Mouse (Mus musculus) kidney, embryonic 16.5 days (tissue): ENCODE results near the gene Orai2. TPM values are rescaled to one million over a fixed set of nuclear protein-coding genes. Genes with fewer than 3 reads are reported as not detected.

Experiments
- ATAC-seq: fragments of 200-750 bp; cut with Nextera tagmentation; 2 replicates; pipeline ENCODE4 v1.8.0; 2017; ENCODE audit warnings: moderate TSS enrichment; ENCODE audit not compliant: low FRiP score, low TSS enrichment
- H3K27ac ChIP-seq: fragments of 300-500 bp; sonication (generic); 2 replicates; pipeline ENCODE4 v1.5.1; 2014; ENCODE audit warnings: low read length
- H3K27me3 ChIP-seq: fragments of 300-500 bp; sonication (generic); 2 replicates; pipeline ENCODE4 v1.6.1; 2014; ENCODE audit warnings: low read length, control low read depth, mixed read lengths; ENCODE audit not compliant: insufficient read depth
- H3K36me3 ChIP-seq: fragments of 300-500 bp; sonication (generic); 2 replicates; pipeline ENCODE4 v1.6.1; 2014; ENCODE audit warnings: low read length, control low read depth, mixed read lengths; ENCODE audit not compliant: insufficient read depth
- H3K4me1 ChIP-seq: fragments of 300-500 bp; sonication (generic); 2 replicates; pipeline ENCODE4 v1.6.1; 2014; ENCODE audit warnings: low read length, control low read depth, mixed read lengths; ENCODE audit not compliant: insufficient read depth
- H3K4me2 ChIP-seq: fragments of 300-500 bp; sonication (generic); replicated peaks from 2 replicates; pipeline ENCODE4 v1.6.1; 2014; ENCODE audit warnings: low read depth, low read length
- H3K4me3 ChIP-seq: fragments of 300-500 bp; sonication (generic); 2 replicates; pipeline ENCODE4 v1.5.1; 2014; ENCODE audit warnings: mild to moderate bottlenecking, low read length
- H3K9ac ChIP-seq: fragments of 300-500 bp; sonication (generic); replicated peaks from 2 replicates; pipeline ENCODE4 v1.6.1; 2014; ENCODE audit warnings: low read length
- H3K9me3 ChIP-seq: fragments of 300-500 bp; sonication (generic); 2 replicates; pipeline ENCODE4 v1.6.1; 2016; ENCODE audit warnings: low read length, control low read depth
- WGBS: fragments of 180-500 bp; shearing (Covaris S2); extraction: QIAGEN DNeasy Blood & Tissue Kit; methylation state at CpG from one replicate; pipeline ENCODE4 v1.1.7; 2014; 5-methylcytosine and 5-hydroxymethylcytosine counted together
- polyA plus RNA-seq: library from polyadenylated mRNA; unstranded; fragments of >200 nt; fragmentation: Nextera tagmentation; extraction: Ambion mirVana; gene quantifications from 2 replicates; pipeline ENCODE4 v1.2.1, GENCODE M21; 2015

The Orai2 gene
- polyA plus RNA-seq, 1 experiment from 2014 or later, result 6.1 TPM

GRCm38 (mm10) chr5:136210549-136210948, 40.0 kb upstream of the Orai2 start:
- H3K9ac ChIP-seq, result no peak overlapping the region
- no peaks in the 10 kb centered on the region for H3K4me1 ChIP-seq
- H3K4me2 ChIP-seq, result no peak overlapping the region
- no peak overlapping the region for H3K4me3 ChIP-seq
- no peak for ATAC-seq
- no peak overlapping the region for H3K27ac ChIP-seq
- no peaks in the 10 kb centered on the region for H3K9me3 ChIP-seq
- no peaks in the 10 kb centered on the region for H3K36me3 ChIP-seq
- 76% methylated on average over 5 of the region's 5 CpGs for WGBS
- no peaks in the 10 kb centered on the region for H3K27me3 ChIP-seq

GRCm38 (mm10) chr5:136201832-136202231, 31.3 kb upstream of the Orai2 start:
- H3K27ac ChIP-seq, result no peak overlapping the region
- H3K9ac ChIP-seq, result no peak overlapping the region
- peaks cover 10% of the 10 kb centered on the region for H3K4me1 ChIP-seq
- H3K27me3 ChIP-seq, result no peaks in the 10 kb centered on the region
- H3K4me2 ChIP-seq, result no peak overlapping the region
- no peaks in the 10 kb centered on the region for H3K9me3 ChIP-seq
- 0 out of 2 replicates have a peak, but pooled peaks cover 4% of the 10 kb centered on the region for H3K36me3 ChIP-seq
- ATAC-seq, result peak; percentile 64
- 28% methylated on average over 7 of the region's 7 CpGs for WGBS
- H3K4me3 ChIP-seq, result no peak overlapping the region

- peak overlapping the region; percentile 97 for H3K4me3 ChIP-seq
- H3K4me1 ChIP-seq, result peaks cover 10% of the 10 kb centered on the region
- H3K27me3 ChIP-seq, result no peaks in the 10 kb centered on the region
- H3K27ac ChIP-seq, result peak overlapping the region; percentile 90
- no peak for ATAC-seq
- peak overlapping the region; percentile 78 for H3K9ac ChIP-seq
- no peaks in the 10 kb centered on the region for H3K9me3 ChIP-seq
- 35% methylated on average over 11 of the region's 11 CpGs for WGBS
- peak overlapping the region; percentile 61 for H3K4me2 ChIP-seq
- peaks cover 20% of the 10 kb centered on the region for H3K36me3 ChIP-seq
These were observed 29.0 kb upstream of the Orai2 start for GRCm38 (mm10) chr5:136199526-136199925.

- Histone ChIP-seq H3K9me3 (no peaks in the 10 kb centered on the region), H3K27ac (peak within 1 kb of the TSS; percentile 90), H3K27me3 (no peaks in the 10 kb centered on the region), H3K9ac (peak within 1 kb of the TSS; percentile 78), H3K4me1 (peaks cover 10% of the 10 kb centered on the region), H3K36me3 (peaks cover 28% of the 10 kb centered on the region), H3K4me2 (peak within 1 kb of the TSS; percentile 97), H3K4me3 (peak within 1 kb of the TSS; percentile 97)
- under 1% methylated on average over 62 of the region's 62 CpGs for WGBS
- peak; percentile 89 for ATAC-seq
These were observed 28.2 kb upstream of the Orai2 start, which contains the start of gene Prkrip1 for GRCm38 (mm10) chr5:136198474-136199391. TSS of gene Prkrip1 (minus strand) at chr5:136198963.

GRCm38 (mm10) chr5:136191870-136192269, 21.4 kb upstream of the Orai2 start:
- Histone ChIP-seq H3K4me2 (no peak overlapping the region), H3K36me3 (peaks cover 64% of the 10 kb centered on the region), H3K9me3 (no peaks in the 10 kb centered on the region), H3K4me3 (no peak overlapping the region), H3K4me1 (no peaks in the 10 kb centered on the region), H3K9ac (no peak overlapping the region), H3K27ac (no peak overlapping the region), H3K27me3 (no peaks in the 10 kb centered on the region)
- ATAC-seq, result no peak
- WGBS, result 87% methylated on average over 7 of the region's 7 CpGs

- Histone ChIP-seq H3K36me3 (peaks cover 56% of the 10 kb centered on the region), H3K4me3 (no peak overlapping the region), H3K9me3 (no peaks in the 10 kb centered on the region), H3K27ac (no peak overlapping the region), H3K4me1 (no peaks in the 10 kb centered on the region), H3K4me2 (no peak overlapping the region), H3K27me3 (no peaks in the 10 kb centered on the region), H3K9ac (no peak overlapping the region)
- no peak for ATAC-seq
- 42% methylated on average over 4 of the region's 4 CpGs for WGBS
These were observed 16.2 kb upstream of the Orai2 start for GRCm38 (mm10) chr5:136186723-136187122.

- Histone ChIP-seq H3K4me2 (no peak overlapping the region), H3K9me3 (no peaks in the 10 kb centered on the region), H3K27me3 (no peaks in the 10 kb centered on the region), H3K36me3 (peaks cover 65% of the 10 kb centered on the region), H3K4me1 (no peaks in the 10 kb centered on the region), H3K4me3 (no peak overlapping the region), H3K27ac (no peak overlapping the region), H3K9ac (no peak overlapping the region)
- ATAC-seq, result no peak
- 89% methylated on average over 7 of the region's 7 CpGs for WGBS
These were observed 13.3 kb upstream of the Orai2 start for GRCm38 (mm10) chr5:136183766-136184165.

- H3K4me3 ChIP-seq, result no peak overlapping the region
- no peaks in the 10 kb centered on the region for H3K4me1 ChIP-seq
- ATAC-seq, result no peak
- WGBS, result 94% methylated on average over 4 of the region's 4 CpGs
- H3K27ac ChIP-seq, result no peak overlapping the region
- H3K9me3 ChIP-seq, result no peaks in the 10 kb centered on the region
- H3K4me2 ChIP-seq, result no peak overlapping the region
- no peak overlapping the region for H3K9ac ChIP-seq
- H3K36me3 ChIP-seq, result peaks cover 66% of the 10 kb centered on the region
- no peaks in the 10 kb centered on the region for H3K27me3 ChIP-seq
These were observed 12.3 kb upstream of the Orai2 start for GRCm38 (mm10) chr5:136182830-136183229.

- Histone ChIP-seq H3K9me3 (no peaks in the 10 kb centered on the region), H3K4me3 (no peak overlapping the region), H3K4me2 (no peak overlapping the region), H3K27me3 (no peaks in the 10 kb centered on the region), H3K4me1 (no peaks in the 10 kb centered on the region), H3K9ac (no peak overlapping the region), H3K36me3 (peaks cover 63% of the 10 kb centered on the region), H3K27ac (no peak overlapping the region)
- 89% methylated on average over 6 of the region's 6 CpGs for WGBS
- ATAC-seq, result no peak
These were observed 11.5 kb upstream of the Orai2 start for GRCm38 (mm10) chr5:136182049-136182448.

GRCm38 (mm10) chr5:136181197-136181596, 10.7 kb upstream of the Orai2 start:
- Histone ChIP-seq H3K27me3 (no peaks in the 10 kb centered on the region), H3K36me3 (peaks cover 61% of the 10 kb centered on the region), H3K4me1 (no peaks in the 10 kb centered on the region), H3K4me2 (no peak overlapping the region), H3K4me3 (no peak overlapping the region), H3K9me3 (no peaks in the 10 kb centered on the region), H3K27ac (no peak overlapping the region), H3K9ac (no peak overlapping the region)
- 92% methylated on average over 6 of the region's 6 CpGs for WGBS
- ATAC-seq, result no peak
